Mouse (Mus musculus) liver, embryonic 15.5 days (tissue): ENCODE results near the gene Gata1. TPM values are rescaled to one million over a fixed set of nuclear protein-coding genes. Genes with fewer than 3 reads are reported as not detected.
A peak's percentile ranks its signal among the peaks of the same experiment; 100 is the strongest.

ENCODE experiments used
- ATAC-seq: fragments of 200-750 bp; cut with Nextera tagmentation; 2 replicates; pipeline ENCODE4 v1.8.0; 2017; ENCODE audit warnings: moderate number of reproducible peaks, mild to moderate bottlenecking, moderate library complexity; ENCODE audit not compliant: insufficient read depth
- H3K27ac ChIP-seq: fragments of 300-500 bp; sonication (generic); replicated peaks from 2 replicates; pipeline ENCODE4 v1.5.1; 2015; ENCODE audit warnings: mild to moderate bottlenecking, inconsistent platforms
- H3K27me3 ChIP-seq: fragments of 300-500 bp; sonication (generic); 2 replicates; pipeline ENCODE4 v1.6.1; 2015; ENCODE audit warnings: mild to moderate bottlenecking, inconsistent platforms
- H3K36me3 ChIP-seq: fragments of 300-500 bp; sonication (generic); replicated peaks from 2 replicates; pipeline ENCODE4 v1.6.1; 2015; ENCODE audit warnings: moderate library complexity, mild to moderate bottlenecking, inconsistent platforms
- H3K4me1 ChIP-seq: fragments of 300-500 bp; sonication (generic); replicated peaks from 2 replicates; pipeline ENCODE4 v1.6.1; 2015; ENCODE audit warnings: inconsistent platforms
- H3K4me2 ChIP-seq: fragments of 300-500 bp; sonication (generic); 2 replicates; pipeline ENCODE4 v1.6.1; 2015; ENCODE audit warnings: moderate library complexity, mild to moderate bottlenecking, inconsistent platforms
- H3K4me3 ChIP-seq: fragments of 300-500 bp; sonication (generic); replicated peaks from 2 replicates; pipeline ENCODE4 v1.5.1; 2015; ENCODE audit warnings: mild to moderate bottlenecking, inconsistent platforms
- H3K9ac ChIP-seq: fragments of 300-500 bp; sonication (generic); 2 replicates; pipeline ENCODE4 v1.6.1; 2015; ENCODE audit warnings: moderate library complexity, mild to moderate bottlenecking, inconsistent platforms
- H3K9me3 ChIP-seq: fragments of 300-500 bp; sonication (generic); replicated peaks from 2 replicates; pipeline ENCODE4 v1.6.1; 2016; ENCODE audit warnings: inconsistent platforms
- WGBS: fragments of 180-500 bp; shearing (Covaris S2); methylation state at CpG from one replicate; pipeline ENCODE4 v1.1.7; 2015; ENCODE audit warnings: mixed read lengths; ENCODE audit not compliant: insufficient replicate concordance; 5-methylcytosine and 5-hydroxymethylcytosine counted together
- polyA plus RNA-seq: library from polyadenylated mRNA; unstranded; fragments of >200 nt; fragmentation: Nextera tagmentation; extraction: Ambion mirVana; gene quantifications from 2 replicates; pipeline ENCODE4 v1.2.1, GENCODE M21; 2015

The Gata1 gene
- polyA plus RNA-seq, 1 experiment from 2014 or later: 117 TPM

DNA sequence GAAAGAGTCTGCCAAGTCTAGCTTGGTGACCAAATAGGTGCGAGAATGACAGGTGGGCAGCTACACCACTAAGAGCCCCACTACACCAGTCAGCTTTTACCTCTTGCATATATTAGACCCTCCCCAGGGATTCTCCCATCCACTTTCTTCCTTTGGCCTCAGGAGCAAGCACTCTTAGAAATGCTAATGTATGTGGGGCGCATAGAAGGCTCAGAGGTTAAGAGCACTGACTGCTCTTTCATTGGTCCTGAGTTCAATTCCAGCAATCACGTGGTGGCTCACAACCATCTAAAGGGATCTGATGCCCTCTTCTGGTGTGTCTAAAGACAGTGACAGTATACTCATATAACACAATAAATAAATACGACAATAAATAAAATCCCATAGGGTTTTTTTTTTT lies 25.1 kb upstream of the Gata1 start:
- 56% methylated on average over 4 of the region's 4 CpGs for WGBS
- Histone ChIP-seq H3K9me3 (no peaks in the 10 kb centered on the region), H3K4me1 (peaks cover 13% of the 10 kb centered on the region), H3K36me3 (no peaks in the 10 kb centered on the region), H3K9ac (no peak overlapping the region), H3K4me2 (no peak overlapping the region), H3K4me3 (no peak overlapping the region), H3K27me3 (no peaks in the 10 kb centered on the region), H3K27ac (no peak overlapping the region)
- ATAC-seq: no peak

DNA sequence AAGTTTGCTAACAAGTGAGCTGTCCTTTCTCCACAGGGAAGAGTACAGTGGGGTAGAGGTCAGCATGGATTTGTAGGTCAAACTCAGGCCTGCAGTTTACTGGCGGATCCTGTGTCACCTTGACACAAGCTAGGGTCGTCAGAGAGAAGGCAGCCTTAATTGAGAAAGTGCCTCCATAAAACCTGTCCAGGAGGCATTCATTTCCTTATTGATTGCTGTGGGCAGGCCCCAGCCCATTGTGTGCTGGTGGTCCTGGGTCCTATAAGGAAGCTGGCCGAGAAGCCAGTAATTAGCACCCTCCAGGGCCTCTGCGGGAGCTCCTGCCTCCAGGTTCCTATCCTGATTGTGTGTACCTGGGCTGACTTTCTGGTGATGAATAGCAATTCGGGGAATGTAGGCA lies 24.1 kb upstream of the Gata1 start:
- Histone ChIP-seq H3K36me3 (no peaks in the 10 kb centered on the region), H3K27me3 (no peaks in the 10 kb centered on the region), H3K4me2 (no peak overlapping the region), H3K27ac (no peak overlapping the region), H3K4me3 (no peak overlapping the region), H3K9ac (no peak overlapping the region), H3K4me1 (peaks cover 13% of the 10 kb centered on the region), H3K9me3 (no peaks in the 10 kb centered on the region)
- no peak for ATAC-seq
- WGBS: 63% methylated on average over 5 of the region's 5 CpGs

GRCm38 (mm10) chrX:8000546-8001192 lies 22.8 kb upstream of the Gata1 start:
- 62% methylated on average over 3 of the region's 3 CpGs for WGBS
- H3K9ac ChIP-seq: no peak overlapping the region

DNA sequence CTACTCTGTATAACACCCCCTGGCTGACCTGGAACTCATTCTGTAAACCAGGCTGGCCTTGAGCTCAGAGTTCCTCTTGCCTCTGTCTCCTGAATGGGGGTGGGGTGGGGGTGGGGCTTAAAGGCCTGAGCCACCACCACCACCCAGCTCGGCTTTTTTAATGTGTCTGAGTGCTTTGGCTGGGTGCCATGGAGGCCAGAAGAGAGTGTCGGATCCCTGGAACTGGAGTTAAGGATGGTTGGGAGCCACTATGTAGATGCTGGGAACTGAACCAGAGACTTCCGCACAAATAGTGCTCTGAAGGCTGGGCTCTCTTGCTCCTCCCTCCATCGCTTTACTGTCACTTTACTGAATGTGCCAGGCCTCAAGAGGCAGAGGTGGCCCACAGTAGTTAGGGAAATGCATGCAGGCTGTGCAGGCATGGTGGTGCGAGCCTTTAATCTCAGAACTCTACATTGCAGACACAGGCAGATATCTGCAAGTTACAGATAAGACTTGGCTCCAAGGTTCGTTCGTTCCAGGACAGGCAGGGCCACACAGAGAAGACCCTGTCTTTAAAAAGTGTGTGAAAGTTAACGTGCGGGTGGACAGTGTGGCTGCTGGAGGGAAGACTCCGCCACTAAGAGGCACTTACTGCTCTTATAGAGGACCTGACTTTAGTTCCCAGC lies 15.3 kb upstream of the Gata1 start:
- peak; percentile 92 for ATAC-seq
- H3K4me2 ChIP-seq: peak overlapping the region; percentile 61
- peak overlapping the region; percentile 93 for H3K27ac ChIP-seq
- H3K9ac ChIP-seq: peak overlapping the region; percentile 35; the same call in 1 of the 2 replicates
- no peaks in the 10 kb centered on the region for H3K27me3 ChIP-seq
- no peak overlapping the region for H3K4me3 ChIP-seq
- H3K9me3 ChIP-seq: no peaks in the 10 kb centered on the region
- H3K36me3 ChIP-seq: no peaks in the 10 kb centered on the region
- 27% methylated on average over 10 of the region's 10 CpGs for WGBS
- peaks cover 32% of the 10 kb centered on the region for H3K4me1 ChIP-seq

More at GRCm38 (mm10) chrX:8000546-8001192, 22.8 kb upstream of the Gata1 start:
- no peaks in the 10 kb centered on the region for H3K9me3 ChIP-seq
- no peak overlapping the region for H3K4me2 ChIP-seq
- no peak overlapping the region for H3K4me3 ChIP-seq
- ATAC-seq: peak; percentile 85
- no peaks in the 10 kb centered on the region for H3K36me3 ChIP-seq
- H3K27me3 ChIP-seq: no peaks in the 10 kb centered on the region
- peaks cover 13% of the 10 kb centered on the region for H3K4me1 ChIP-seq
- H3K27ac ChIP-seq: peak overlapping the region; percentile 72

- Histone ChIP-seq H3K27ac (peak overlapping the region; percentile 93), H3K4me2 (peak overlapping the region; percentile 61), H3K27me3 (no peaks in the 10 kb centered on the region), H3K4me3 (no peak overlapping the region), H3K4me1 (peaks cover 32% of the 10 kb centered on the region), H3K9ac (0 out of 2 replicates have a peak overlapping the region, but pooled peaks have one; percentile 35), H3K36me3 (no peaks in the 10 kb centered on the region), H3K9me3 (no peaks in the 10 kb centered on the region)
- WGBS: 32% methylated on average over 8 of the region's 8 CpGs
- peak; percentile 84 for ATAC-seq
Measured at GRCm38 (mm10) chrX:7992379-7993067, 14.7 kb upstream of the Gata1 start.

DNA sequence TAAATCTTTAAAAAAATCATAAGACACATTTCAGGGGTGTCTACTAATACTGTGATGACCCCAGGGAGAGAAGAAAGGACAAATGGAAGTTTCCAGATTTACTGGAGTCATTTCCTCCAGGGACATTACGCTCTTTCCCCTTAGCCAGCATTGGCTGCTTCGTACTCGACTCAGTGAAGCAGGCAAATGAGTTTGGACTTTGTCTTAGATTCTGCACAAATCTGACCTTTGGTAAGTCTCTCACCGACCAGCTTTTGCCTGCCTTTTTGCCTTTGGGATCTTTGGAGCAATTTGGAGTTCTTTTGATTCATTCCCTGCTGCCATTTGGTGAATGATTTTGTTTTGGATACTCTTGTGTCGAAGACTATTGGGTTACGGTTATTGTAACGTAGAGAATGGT lies 3.5 kb upstream of the Gata1 start:
- H3K36me3 ChIP-seq: no peaks in the 10 kb centered on the region
- H3K4me1 ChIP-seq: peaks cover 13% of the 10 kb centered on the region
- H3K4me3 ChIP-seq: no peak overlapping the region
- no peaks in the 10 kb centered on the region for H3K27me3 ChIP-seq
- H3K9me3 ChIP-seq: no peaks in the 10 kb centered on the region
- WGBS: 78% methylated on average over 7 of the region's 7 CpGs
- no peak for ATAC-seq
- no peak overlapping the region for H3K4me2 ChIP-seq
- no peak overlapping the region for H3K27ac ChIP-seq
- H3K9ac ChIP-seq: no peak overlapping the region

DNA sequence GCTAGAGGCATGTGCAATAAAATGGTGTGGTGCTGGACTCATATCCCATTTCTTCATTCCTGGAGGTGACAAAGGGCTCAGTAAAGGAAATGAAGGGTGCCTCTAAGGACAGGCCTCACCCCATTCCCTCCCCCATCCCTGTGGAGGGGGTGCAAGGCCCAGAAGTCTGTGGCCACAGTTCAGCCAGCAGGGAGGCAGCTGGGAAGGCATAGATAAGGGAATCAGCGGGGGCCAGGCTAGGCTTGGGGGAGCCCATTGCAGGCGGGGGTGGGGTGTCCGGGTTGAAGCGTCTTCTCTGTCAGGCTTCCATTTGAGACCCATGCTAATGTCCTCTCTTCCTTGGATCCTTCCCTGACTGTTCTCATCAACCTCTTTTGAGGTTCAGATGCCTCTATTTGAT lies 6.6 kb downstream of the Gata1 start:
- Histone ChIP-seq H3K9me3 (no peaks in the 10 kb centered on the region), H3K27ac (peak overlapping the region; percentile 93), H3K36me3 (no peaks in the 10 kb centered on the region), H3K4me1 (peaks cover 43% of the 10 kb centered on the region), H3K9ac (peak overlapping the region; percentile 39; the same call in 1 of the 2 replicates), H3K27me3 (no peaks in the 10 kb centered on the region), H3K4me3 (peak overlapping the region; percentile 24), H3K4me2 (peak overlapping the region; percentile 71)
- WGBS: 27% methylated on average over 4 of the region's 4 CpGs
- ATAC-seq: peak; percentile 83

DNA sequence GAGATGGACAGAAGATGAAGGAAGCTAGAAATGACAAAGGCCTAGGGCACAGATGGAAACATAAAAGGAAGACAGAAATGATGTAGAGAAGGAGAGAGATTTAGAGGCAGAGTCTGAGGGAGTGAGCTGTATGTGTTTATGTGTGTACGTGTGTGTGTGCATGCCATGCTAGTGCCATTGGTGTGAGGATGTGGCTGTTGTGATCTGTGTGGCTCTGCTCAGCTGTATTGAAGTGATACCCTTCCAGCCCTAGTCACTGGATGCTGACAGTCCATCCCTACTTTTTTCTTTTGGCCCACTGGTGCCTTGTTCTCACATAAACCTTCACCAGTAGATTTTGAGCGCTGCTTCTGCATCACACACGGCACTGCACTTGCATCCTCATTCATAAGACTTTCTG lies 9.0 kb downstream of the Gata1 start:
- H3K27me3 ChIP-seq: no peaks in the 10 kb centered on the region
- H3K27ac ChIP-seq: peak overlapping the region; percentile 93
- H3K9me3 ChIP-seq: no peaks in the 10 kb centered on the region
- no peak for ATAC-seq
- H3K36me3 ChIP-seq: 0 out of 2 replicates have a peak, but pooled peaks cover 4% of the 10 kb centered on the region
- H3K9ac ChIP-seq: peak overlapping the region; percentile 47; the same call in 1 of the 2 replicates
- peaks cover 42% of the 10 kb centered on the region for H3K4me1 ChIP-seq
- peak overlapping the region; percentile 68 for H3K4me3 ChIP-seq
- peak overlapping the region; percentile 71 for H3K4me2 ChIP-seq
- 46% methylated on average over 3 of the region's 3 CpGs for WGBS

DNA sequence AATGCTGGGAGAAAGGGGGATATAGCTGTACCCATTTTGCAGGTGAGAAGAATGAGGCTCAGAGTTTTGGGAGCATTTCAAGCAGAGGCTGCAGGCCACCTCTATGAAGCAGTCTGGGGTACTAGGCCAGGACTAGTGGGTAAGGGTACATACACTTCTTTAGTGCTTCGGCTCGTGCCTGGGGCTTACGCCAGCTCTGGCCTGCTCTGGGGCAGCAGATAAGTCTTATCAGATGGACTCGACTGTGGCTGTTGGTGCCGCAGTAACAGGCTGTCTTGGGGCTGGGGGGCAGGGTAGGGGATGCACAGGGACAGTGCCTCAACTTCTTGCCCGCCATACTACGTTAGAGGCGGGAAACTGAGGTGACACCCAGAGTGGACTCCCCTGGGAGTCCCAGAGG lies 9.6 kb downstream of the Gata1 start:
- Histone ChIP-seq H3K27me3 (no peaks in the 10 kb centered on the region), H3K4me1 (peaks cover 44% of the 10 kb centered on the region), H3K9me3 (no peaks in the 10 kb centered on the region), H3K9ac (peak overlapping the region; percentile 45), H3K4me3 (peak overlapping the region; percentile 68), H3K36me3 (0 out of 2 replicates have a peak, but pooled peaks cover 9% of the 10 kb centered on the region), H3K4me2 (peak overlapping the region; percentile 71), H3K27ac (peak overlapping the region; percentile 93)
- ATAC-seq: peak; percentile 80
- 33% methylated on average over 8 of the region's 8 CpGs for WGBS

DNA sequence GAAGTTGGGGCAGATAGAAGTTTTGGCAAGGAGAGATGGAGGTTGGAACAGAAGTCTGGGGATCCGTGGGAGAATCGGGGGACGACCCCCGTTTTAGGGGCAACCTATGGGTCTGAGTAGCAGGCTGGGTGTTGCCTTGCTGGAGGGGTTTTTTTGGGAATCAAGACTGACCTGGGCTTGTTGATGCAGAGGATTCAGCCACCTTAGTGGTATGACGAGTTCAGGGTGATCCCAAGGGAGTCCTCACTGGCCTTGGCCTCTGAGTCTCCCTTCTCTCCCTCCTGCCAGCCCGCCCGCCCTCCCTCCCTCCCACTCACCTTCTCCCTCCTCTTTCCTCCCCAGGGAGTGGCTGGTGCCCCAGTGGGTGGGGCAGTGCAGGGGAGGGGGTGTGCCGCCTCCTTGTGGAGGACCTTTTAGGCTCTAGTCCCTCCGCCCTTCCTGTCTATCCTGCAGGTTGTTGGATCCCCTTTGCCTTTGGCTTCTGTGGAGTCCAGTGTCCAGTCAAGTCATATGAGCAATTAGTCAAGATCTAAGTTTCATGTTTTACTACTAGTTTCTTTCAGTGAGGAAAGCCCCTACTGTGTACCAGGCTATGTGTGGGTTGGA lies 10.2 kb downstream of the Gata1 start:
- Histone ChIP-seq H3K9ac (peak overlapping the region; percentile 72), H3K9me3 (no peaks in the 10 kb centered on the region), H3K4me2 (peak overlapping the region; percentile 71), H3K4me3 (peak overlapping the region; percentile 68), H3K27me3 (no peaks in the 10 kb centered on the region), H3K4me1 (peaks cover 44% of the 10 kb centered on the region), H3K36me3 (peaks cover 12% of the 10 kb centered on the region), H3K27ac (peak overlapping the region; percentile 93)
- peak; percentile 83 for ATAC-seq
- 22% methylated on average over 7 of the region's 9 CpGs for WGBS

GRCm38 (mm10) chrX:7966161-7966560 lies 11.7 kb downstream of the Gata1 start:
- Histone ChIP-seq H3K36me3 (peaks cover 26% of the 10 kb centered on the region), H3K27ac (peak overlapping the region; percentile 93), H3K9ac (peak overlapping the region; percentile 72), H3K4me2 (peak overlapping the region; percentile 68), H3K27me3 (no peaks in the 10 kb centered on the region), H3K9me3 (no peaks in the 10 kb centered on the region), H3K4me3 (peak overlapping the region; percentile 68), H3K4me1 (peaks cover 38% of the 10 kb centered on the region)
- 20% methylated on average over 4 of the region's 4 CpGs for WGBS
- peak; percentile 16; the same call in 1 of the 2 replicates for ATAC-seq
